Mouse (Mus musculus) heart, adult 2 months (tissue): ENCODE results near the gene Tfdp2. TPM values are rescaled to one million over a fixed set of nuclear protein-coding genes. Genes with fewer than 3 reads are reported as not detected.
"Not testable (repeated sequence)": the region's sequence is repeated elsewhere in the genome, so short reads cannot be mapped to it uniquely, and the experiment has no call there.

Experiments
- DNase-seq, 2 experiments: peaks; one replicate each; pipeline ENCODE4 v3.0.0; 2021
- H3K27ac ChIP-seq: fragments of 200-600 bp; 2 replicates; pipeline ENCODE4 v1.8.1; 2022
- H3K27me3 ChIP-seq: fragments of 200-500 bp; 2 replicates; pipeline ENCODE4 v1.6.1; 2012; ENCODE audit warnings: mild to moderate bottlenecking, low read length, inconsistent platforms, mixed read lengths; ENCODE audit not compliant: control insufficient read depth, insufficient read depth
- H3K36me3 ChIP-seq: fragments of 200-500 bp; 2 replicates; pipeline ENCODE4 v1.6.1; 2012; ENCODE audit warnings: low read length, inconsistent platforms; ENCODE audit not compliant: control insufficient read depth, insufficient read depth
- H3K4me1 ChIP-seq: fragments of 200-500 bp; 2 replicates; pipeline ENCODE4 v1.6.1; 2011; ENCODE audit warnings: low read length; ENCODE audit not compliant: control insufficient read depth, insufficient read depth
- H3K4me3 ChIP-seq: fragments of 200-600 bp; 2 replicates; pipeline ENCODE4 v1.8.1; 2022
- H3K79me2 ChIP-seq: fragments of 200-500 bp; replicated peaks from 2 replicates; pipeline ENCODE4 v1.6.1; 2012; ENCODE audit warnings: mild to moderate bottlenecking, inconsistent platforms, low read length, moderate library complexity, mixed read lengths; ENCODE audit not compliant: control insufficient read depth, insufficient read depth
- H3K9ac ChIP-seq: fragments of 200-500 bp; 2 replicates; pipeline ENCODE4 v1.6.1; 2012; ENCODE audit warnings: low read depth, mild to moderate bottlenecking, control low read depth, inconsistent platforms, low read length, mixed read lengths
- CTCF ChIP-seq: fragments of 200-600 bp; IDR thresholded peaks from 2 replicates; pipeline ENCODE4 v1.8.1; 2022; ENCODE audit warnings: antibody characterized with exemption, mild to moderate bottlenecking, moderate library complexity
- EP300 ChIP-seq: fragments of 200-500 bp; IDR thresholded peaks from 2 replicates; pipeline ENCODE4 v1.6.1; 2011; ENCODE audit warnings: low read depth, low read length, control low read depth; ENCODE audit not compliant: insufficient read depth
- POLR2A ChIP-seq: fragments of 200-500 bp; IDR thresholded peaks from 2 replicates; pipeline ENCODE4 v1.6.1; 2011; ENCODE audit warnings: mild to moderate bottlenecking, low read depth, low read length, control low read depth; ENCODE audit not compliant: insufficient read depth
- WGBS: fragments of 180-500 bp; shearing (Covaris S2); methylation state at CpG from one replicate; pipeline ENCODE4 v1.1.7; 2018; 5-methylcytosine and 5-hydroxymethylcytosine counted together
- intact Hi-C: fragments of 180-260 bp; cut with DNase I; formaldehyde crosslinking; loops from one replicate; pipeline ENCODE4 v1.15.1; 2025
- polyA plus RNA-seq: library from polyadenylated mRNA; depleted of rRNA; stranded (reverse); fragments of >200 nt; gene quantifications from 2 replicates; pipeline ENCODE4 v1.2.3, GENCODE M21; 2012
- total RNA-seq, 2 experiments: library from RNA; stranded (reverse); gene quantifications; 2 replicates each; pipeline ENCODE4 v1.2.3; 2021

Tfdp2 gene
- total and polyA plus RNA-seq, 3 experiments: 18.5 to 131 (median 83.4) TPM

GRCm38 (mm10) chr9:96163443-96163842 lies 32.6 kb upstream of the Tfdp2 start:
- H3K4me3 ChIP-seq: no peak overlapping the region
- no peaks in the 10 kb centered on the region for H3K27me3 ChIP-seq
- WGBS: 97% methylated on average over 7 of the region's 7 CpGs
- TF ChIP-seq POLR2A (no peak), EP300 (no peak), CTCF (no peak)
- intact Hi-C loops: no loop called here
- H3K4me1 ChIP-seq: peaks cover 4% of the 10 kb centered on the region
- DNase-seq: no peak
- no peaks in the 10 kb centered on the region for H3K79me2 ChIP-seq
- 0 out of 2 replicates have a peak, but pooled peaks cover 2% of the 10 kb centered on the region for H3K36me3 ChIP-seq
- no peak overlapping the region for H3K9ac ChIP-seq
- H3K27ac ChIP-seq: no peak overlapping the region

GRCm38 (mm10) chr9:96163983-96164382 lies 32.1 kb upstream of the Tfdp2 start:
- H3K4me1 ChIP-seq, H3K4me3 ChIP-seq, H3K9ac ChIP-seq, H3K36me3 ChIP-seq, H3K27ac ChIP-seq, intact Hi-C loops, DNase-seq, H3K27me3 ChIP-seq, H3K79me2 ChIP-seq: not testable (repeated sequence)
- WGBS: 98% methylated on average over 15 of the region's 15 CpGs

GRCm38 (mm10) chr9:96167168-96167585 lies 28.9 kb upstream of the Tfdp2 start:
- Histone ChIP-seq H3K9ac (no peak overlapping the region), H3K4me3 (no peak overlapping the region), H3K79me2 (no peaks in the 10 kb centered on the region), H3K36me3 (no peaks in the 10 kb centered on the region), H3K27ac (no peak overlapping the region; the same call in 1 of the 2 replicates), H3K27me3 (no peaks in the 10 kb centered on the region), H3K4me1 (peaks cover 1% of the 10 kb centered on the region; the same call in 1 of the 2 replicates)
- peak; percentile 59 to 80 for DNase-seq
- intact Hi-C loops: loop anchor here (5.0 kb wide), 1 partner anchor 35 kb away; no protein-coding TSS in a partner anchor
- WGBS: 43% methylated on average over 5 of the region's 5 CpGs
- TF ChIP-seq POLR2A: no peak
- peak; percentile 52; the same call in 1 of the 2 replicates for TF ChIP-seq EP300
- peak; percentile 94 for TF ChIP-seq CTCF

- Histone ChIP-seq H3K9ac (no peak overlapping the region), H3K27ac (no peak overlapping the region), H3K27me3 (no peaks in the 10 kb centered on the region), H3K79me2 (no peaks in the 10 kb centered on the region), H3K36me3 (no peaks in the 10 kb centered on the region), H3K4me3 (no peak overlapping the region), H3K4me1 (peaks cover 1% of the 10 kb centered on the region; the same call in 1 of the 2 replicates)
- intact Hi-C loops: no loop called here
- TF ChIP-seq CTCF (no peak), EP300 (no peak), POLR2A (no peak)
- DNase-seq: no peak
- 85% methylated on average over 3 of the region's 3 CpGs for WGBS
Observed at GRCm38 (mm10) chr9:96170600-96170999, 25.5 kb upstream of the Tfdp2 start.

GRCm38 (mm10) chr9:96184909-96185308 lies 11.2 kb upstream of the Tfdp2 start:
- DNase-seq: no peak
- Histone ChIP-seq H3K27me3 (no peaks in the 10 kb centered on the region), H3K4me3 (no peak overlapping the region), H3K27ac (no peak overlapping the region), H3K9ac (no peak overlapping the region), H3K36me3 (no peaks in the 10 kb centered on the region), H3K79me2 (no peaks in the 10 kb centered on the region), H3K4me1 (peaks cover 2% of the 10 kb centered on the region; the same call in 1 of the 2 replicates)
- TF ChIP-seq EP300 (no peak), POLR2A (no peak), CTCF (no peak)
- 58% methylated on average over 4 of the region's 4 CpGs for WGBS
- intact Hi-C loops: no loop called here

- Histone ChIP-seq H3K27me3 (no peaks in the 10 kb centered on the region), H3K9ac (no peak overlapping the region), H3K27ac (no peak overlapping the region), H3K4me3 (no peak overlapping the region), H3K36me3 (no peaks in the 10 kb centered on the region), H3K79me2 (no peaks in the 10 kb centered on the region), H3K4me1 (peaks cover 2% of the 10 kb centered on the region; the same call in 1 of the 2 replicates)
- intact Hi-C loops: no loop called here
- WGBS: 27% methylated on average over 7 of the region's 7 CpGs
- DNase-seq: no peak
- no peak for TF ChIP-seq POLR2A
- no peak for TF ChIP-seq EP300
- TF ChIP-seq CTCF: no peak
Observed at GRCm38 (mm10) chr9:96186701-96187100, 9.4 kb upstream of the Tfdp2 start.
